Mouse (Mus musculus) testis, adult 2 months (tissue): ENCODE measurements around the gene Cdh22. TPM values are rescaled to one million over a fixed set of nuclear protein-coding genes. Genes with fewer than 3 reads are reported as not detected.
A peak's percentile ranks its signal among the peaks of the same experiment; 100 is the strongest.

Experiments used
- H3K27ac ChIP-seq: fragments of 200-500 bp; 2 replicates; pipeline ENCODE4 v1.5.1; 2012; ENCODE audit warnings: low read depth, low read length; ENCODE audit not compliant: control insufficient read depth, insufficient read depth
- H3K27me3 ChIP-seq: fragments of 200-500 bp; 2 replicates; pipeline ENCODE4 v1.6.1; 2012; ENCODE audit warnings: mild to moderate bottlenecking, low read length, moderate library complexity; ENCODE audit not compliant: control insufficient read depth, insufficient read depth
- H3K36me3 ChIP-seq: fragments of 200-500 bp; 2 replicates; pipeline ENCODE4 v1.6.1; 2012; ENCODE audit warnings: mild to moderate bottlenecking, low read length; ENCODE audit not compliant: control insufficient read depth, insufficient read depth
- H3K4me1 ChIP-seq: fragments of 200-500 bp; 2 replicates; pipeline ENCODE4 v1.6.1; 2012; ENCODE audit warnings: low read length; ENCODE audit not compliant: control insufficient read depth, insufficient read depth
- H3K4me3 ChIP-seq: fragments of 200-500 bp; 2 replicates; pipeline ENCODE4 v1.5.1; 2012; ENCODE audit warnings: low read depth, mild to moderate bottlenecking, low read length, moderate library complexity, mixed read lengths; ENCODE audit not compliant: control insufficient read depth
- CTCF ChIP-seq: fragments of 200-500 bp; IDR thresholded peaks from 2 replicates; pipeline ENCODE4 v1.5.1; 2012; ENCODE audit warnings: low read depth, mild to moderate bottlenecking, inconsistent platforms, low read length, moderate library complexity; ENCODE audit not compliant: control insufficient read depth, insufficient read depth, insufficient replicate concordance
- POLR2A ChIP-seq: fragments of 200-500 bp; IDR thresholded peaks from 2 replicates; pipeline ENCODE4 v1.6.1; 2012; ENCODE audit warnings: low read depth, mild to moderate bottlenecking, inconsistent platforms, low read length, moderate library complexity; ENCODE audit not compliant: control insufficient read depth
- polyA plus RNA-seq: library from polyadenylated mRNA; depleted of rRNA; stranded (reverse); fragments of >200 nt; gene quantifications from 2 replicates; pipeline ENCODE4 v1.2.3, GENCODE M21; 2012

Cdh22 gene
- polyA plus RNA-seq, 1 experiment = 0.37 TPM

DNA sequence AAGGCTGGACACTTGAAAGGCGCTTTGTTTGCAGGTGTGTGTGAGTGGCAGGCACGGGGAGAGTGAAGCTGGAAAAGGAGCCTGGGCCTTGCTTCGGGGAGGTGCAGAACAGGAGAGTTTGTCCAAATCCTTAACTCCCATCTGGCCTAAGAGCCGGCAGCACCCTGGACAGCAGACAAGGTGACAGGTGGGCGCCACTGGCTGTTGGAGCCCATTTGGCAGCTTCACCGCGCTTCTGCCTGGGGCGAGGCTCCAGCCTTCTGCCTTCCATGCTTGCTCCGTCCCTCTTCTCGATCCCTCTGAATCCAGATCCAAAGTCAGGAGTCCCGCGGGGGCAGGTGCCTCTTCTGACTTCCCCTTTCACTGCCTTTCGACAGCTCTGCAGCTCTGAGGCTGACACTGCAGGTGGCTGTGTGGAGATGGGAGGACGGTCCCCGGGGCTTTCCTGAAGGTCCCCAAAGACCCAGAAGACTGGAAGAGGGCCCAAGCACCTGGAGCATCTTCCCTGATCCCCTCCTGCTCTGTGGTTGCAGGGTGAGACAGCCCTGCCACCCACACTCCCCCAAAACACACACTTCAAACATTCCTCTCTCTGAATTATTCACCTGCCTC lies 5.0 kb upstream of the Cdh22 start:
- H3K4me3 ChIP-seq = no peak overlapping the region
- TF ChIP-seq POLR2A = no peak
- H3K27ac ChIP-seq = no peak overlapping the region
- no peaks in the 10 kb centered on the region for H3K36me3 ChIP-seq
- peaks cover 3% of the 10 kb centered on the region; the same call in 1 of the 2 replicates for H3K27me3 ChIP-seq
- H3K4me1 ChIP-seq = peaks cover 12% of the 10 kb centered on the region

DNA sequence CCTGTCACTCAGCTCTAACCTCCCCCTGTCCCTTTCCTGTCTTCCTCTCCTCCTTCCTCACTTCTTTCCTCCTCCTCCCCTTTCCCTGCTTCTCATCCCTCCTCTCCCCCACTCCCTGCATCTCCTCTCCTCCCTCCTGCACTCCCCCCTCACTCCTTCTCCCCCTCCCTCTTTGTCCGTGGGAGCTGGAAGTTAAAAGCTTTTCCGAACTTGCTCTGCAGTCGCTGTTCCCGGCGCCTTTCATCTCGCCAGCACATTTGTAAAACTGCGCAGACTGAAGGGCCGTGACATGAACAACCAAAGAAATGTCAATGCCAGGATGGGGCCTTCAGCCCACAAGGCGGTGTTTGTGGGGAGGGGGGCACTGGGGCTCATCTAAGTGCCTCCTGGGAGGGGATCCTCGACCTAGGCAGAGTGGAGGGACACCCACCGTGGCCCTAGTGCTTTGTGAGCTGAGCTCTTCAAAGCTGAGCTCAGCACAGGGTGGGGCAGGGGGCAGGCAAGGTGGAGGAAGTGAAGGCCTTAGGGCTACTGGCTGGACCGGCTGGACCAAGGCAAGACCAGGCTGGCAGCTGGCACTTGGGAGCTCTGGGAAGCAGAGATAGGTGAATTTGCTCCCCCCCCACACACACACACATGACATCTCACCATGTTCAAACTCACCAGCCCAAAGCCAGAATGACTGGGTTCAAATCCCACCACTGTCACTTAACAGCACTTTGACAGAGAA lies 3.9 kb upstream of the Cdh22 start:
- no peak overlapping the region for H3K27ac ChIP-seq
- H3K4me1 ChIP-seq = peaks cover 12% of the 10 kb centered on the region

DNA sequence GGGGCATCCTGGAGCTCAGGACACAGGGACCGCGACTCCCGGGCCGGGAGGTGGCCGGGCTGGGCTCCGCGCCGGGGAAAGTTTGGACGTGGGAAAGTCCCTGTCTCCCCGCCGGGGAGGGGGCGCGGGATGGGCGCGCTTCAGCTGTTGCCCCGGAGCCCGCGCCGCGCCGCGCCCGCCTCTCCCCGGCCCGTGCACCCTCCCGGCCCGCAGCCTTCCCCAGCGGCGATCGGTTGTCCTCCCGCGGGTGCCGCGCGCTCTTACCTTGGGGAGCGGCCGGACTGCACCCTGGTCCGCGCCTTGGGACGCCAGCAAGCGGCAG lies 401 bp downstream of the Cdh22 start:
- TF ChIP-seq POLR2A (no peak), CTCF (no peak)
- Histone ChIP-seq H3K36me3 (no peaks in the 10 kb centered on the region), H3K27ac (no peak overlapping the region), H3K4me3 (peak overlapping the region; percentile 33), H3K27me3 (peaks cover 3% of the 10 kb centered on the region), H3K4me1 (peaks cover 7% of the 10 kb centered on the region)

More for the DNA sequence above, 3.9 kb upstream of the Cdh22 start:
- peaks cover 3% of the 10 kb centered on the region; the same call in 1 of the 2 replicates for H3K27me3 ChIP-seq
- no peak for TF ChIP-seq POLR2A
- no peak for TF ChIP-seq CTCF
- no peak overlapping the region for H3K4me3 ChIP-seq
- H3K36me3 ChIP-seq = no peaks in the 10 kb centered on the region

DNA sequence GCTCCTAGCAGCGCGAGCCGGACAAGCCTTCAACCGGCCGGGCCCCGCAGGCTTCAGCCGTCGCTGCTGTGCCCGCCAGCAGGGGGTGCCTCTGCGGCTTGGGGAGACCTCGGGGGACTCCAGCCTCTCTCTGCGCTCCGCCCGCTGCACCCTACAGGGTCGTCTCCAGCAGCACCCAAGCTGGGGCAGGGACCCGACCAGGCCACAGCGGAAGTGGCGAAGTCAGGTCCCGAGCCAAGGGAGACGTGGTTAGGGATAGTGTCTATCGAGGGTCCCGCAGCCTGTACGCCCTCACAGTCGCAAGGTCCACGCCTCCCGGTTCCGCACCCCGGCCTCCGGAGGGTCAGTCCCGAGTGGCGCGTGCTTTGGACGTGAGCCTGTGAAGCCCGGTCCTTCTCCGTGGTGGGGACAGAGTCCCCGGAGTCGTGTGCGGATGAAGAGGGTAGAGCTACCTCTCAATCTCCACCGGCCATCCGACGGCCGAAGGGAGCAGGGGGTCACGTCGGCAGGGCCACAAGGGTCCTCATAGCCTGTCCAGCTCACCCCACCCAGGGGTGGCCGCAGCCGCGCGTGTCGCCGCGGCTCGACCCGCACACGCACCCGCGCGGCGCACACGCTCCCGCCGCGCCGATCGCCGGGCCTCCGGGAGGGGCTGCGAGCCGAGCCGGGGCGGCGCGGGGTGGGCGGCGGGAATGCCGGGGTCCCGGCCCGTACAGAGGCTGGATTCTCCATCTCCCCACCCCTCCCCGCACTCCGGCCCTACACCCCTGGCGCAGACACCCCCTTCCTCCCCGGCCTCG lies 962 bp downstream of the Cdh22 start:
- TF ChIP-seq POLR2A (no peak), CTCF (peak; percentile 25; the same call in 1 of the 2 replicates)
- Histone ChIP-seq H3K4me3 (peak overlapping the region; percentile 48), H3K27me3 (peaks cover 3% of the 10 kb centered on the region), H3K27ac (no peak overlapping the region), H3K36me3 (no peaks in the 10 kb centered on the region), H3K4me1 (peaks cover 7% of the 10 kb centered on the region)

DNA sequence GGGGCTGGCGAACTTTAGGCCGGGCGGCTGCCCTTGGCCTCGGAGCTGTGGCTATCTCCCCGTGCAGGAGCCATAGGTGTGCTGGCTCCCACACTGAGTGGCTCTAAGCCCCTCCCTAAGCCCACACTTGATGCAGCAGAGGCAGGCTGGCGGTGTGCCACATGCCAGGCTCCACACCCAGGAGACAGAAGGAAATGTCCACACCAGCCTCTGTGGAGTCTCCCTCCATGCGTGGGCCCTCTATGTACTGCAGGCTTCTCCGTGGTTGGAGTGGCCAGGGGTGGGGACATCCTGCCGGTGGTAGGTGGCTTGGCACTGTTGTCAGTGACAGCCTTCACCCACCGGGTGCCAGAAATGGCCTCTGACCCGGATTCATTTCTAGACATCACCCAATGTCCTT lies 5.6 kb downstream of the Cdh22 start:
- Histone ChIP-seq H3K27ac (no peak overlapping the region), H3K4me1 (peaks cover 4% of the 10 kb centered on the region), H3K36me3 (no peaks in the 10 kb centered on the region), H3K4me3 (no peak overlapping the region), H3K27me3 (no peaks in the 10 kb centered on the region; the same call in 1 of the 2 replicates)
- TF ChIP-seq CTCF = no peak
- no peak for TF ChIP-seq POLR2A

DNA sequence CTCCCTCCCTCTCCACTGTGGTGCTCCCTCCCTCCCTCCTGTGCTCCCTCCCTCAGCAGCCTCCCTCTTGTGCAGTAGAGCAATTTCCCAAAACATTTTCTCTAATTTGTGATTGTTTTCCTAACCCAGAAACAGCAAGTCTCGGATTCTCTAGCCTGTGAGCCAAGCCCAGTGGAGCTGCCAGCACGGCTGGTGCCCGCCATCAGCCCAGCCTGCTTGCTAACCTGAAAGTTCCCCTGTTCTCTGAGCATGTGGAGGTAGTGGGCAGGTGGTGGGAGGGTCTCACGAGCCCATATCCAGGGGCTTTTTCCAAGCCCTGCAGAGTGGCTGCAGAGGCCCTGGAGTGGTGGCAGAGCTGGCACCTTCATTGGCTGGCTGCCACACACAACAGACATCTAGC lies 10.8 kb downstream of the Cdh22 start:
- Histone ChIP-seq H3K36me3 (no peaks in the 10 kb centered on the region), H3K27me3 (no peaks in the 10 kb centered on the region), H3K4me3 (no peak overlapping the region), H3K4me1 (no peaks in the 10 kb centered on the region), H3K27ac (no peak overlapping the region)
- TF ChIP-seq POLR2A = no peak
- no peak for TF ChIP-seq CTCF

DNA sequence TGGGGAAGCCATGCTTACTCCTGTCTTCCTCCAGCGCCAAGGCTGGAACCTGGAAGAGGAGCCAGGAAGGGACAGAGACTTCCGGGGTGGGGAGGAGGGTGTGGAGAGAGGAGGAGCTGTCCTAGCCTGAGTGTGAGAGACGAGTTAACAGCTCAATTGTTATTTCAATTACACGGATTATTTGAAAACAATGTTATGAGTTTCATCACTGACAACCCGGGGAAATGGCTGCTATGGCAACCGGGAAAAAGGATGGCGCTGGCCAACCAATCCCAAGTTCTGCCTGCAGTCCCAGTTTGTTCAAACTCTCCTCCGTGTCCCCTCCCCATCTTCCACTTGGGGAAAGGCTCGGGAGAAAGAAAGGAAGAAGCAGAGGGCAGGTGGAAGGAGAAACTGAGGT lies 12.7 kb downstream of the Cdh22 start:
- TF ChIP-seq POLR2A (no peak), CTCF (no peak)
- H3K36me3 ChIP-seq = no peaks in the 10 kb centered on the region
- no peaks in the 10 kb centered on the region for H3K27me3 ChIP-seq
- H3K4me1 ChIP-seq = no peaks in the 10 kb centered on the region
- H3K4me3 ChIP-seq = no peak overlapping the region
- no peak overlapping the region for H3K27ac ChIP-seq
